Mouse (Mus musculus): ENCODE measurements around the gene Eri3.

Eri3 gene

GRCm38 (mm10) chr4:117577579-117577978 lies 27.4 kb downstream of the Eri3 start:
- DNase-seq (ENCODE audit: extremely low spot score, low spot score), result no peak

- DNase-seq (ENCODE audit: extremely low spot score, low spot score), result no peak
Measured at GRCm38 (mm10) chr4:117581626-117582025, 31.5 kb downstream of the Eri3 start.

- DNase-seq (ENCODE audit: extremely low spot score, low spot score), result no peak
Measured at GRCm38 (mm10) chr4:117585995-117586394, 35.8 kb downstream of the Eri3 start.

GRCm38 (mm10) chr4:117587447-117587846 lies 37.3 kb downstream of the Eri3 start:
- no peak for DNase-seq (ENCODE audit: extremely low spot score, low spot score)

GRCm38 (mm10) chr4:117589081-117589660 lies 39.0 kb downstream of the Eri3 start:
- no peak for DNase-seq (ENCODE audit: extremely low spot score, low spot score)

- no peak for DNase-seq (ENCODE audit: extremely low spot score, low spot score)
Measured at GRCm38 (mm10) chr4:117590781-117591180, 40.6 kb downstream of the Eri3 start.

- DNase-seq (ENCODE audit: extremely low spot score, low spot score), result no peak
Measured at GRCm38 (mm10) chr4:117592206-117592605, 42.0 kb downstream of the Eri3 start.

GRCm38 (mm10) chr4:117595293-117595692 lies 45.1 kb downstream of the Eri3 start:
- DNase-seq (ENCODE audit: extremely low spot score, low spot score), result no peak

GRCm38 (mm10) chr4:117599986-117600565 lies 49.9 kb downstream of the Eri3 start:
- no peak for DNase-seq (ENCODE audit: extremely low spot score, low spot score)

GRCm38 (mm10) chr4:117601338-117601776 lies 51.2 kb downstream of the Eri3 start:
- DNase-seq (ENCODE audit: extremely low spot score, low spot score), result no peak

- DNase-seq (ENCODE audit: extremely low spot score, low spot score), result no peak
Measured at GRCm38 (mm10) chr4:117605099-117605953, 55.2 kb downstream of the Eri3 start.

- no peak for DNase-seq (ENCODE audit: extremely low spot score, low spot score)
Measured at GRCm38 (mm10) chr4:117605954-117606227, 55.7 kb downstream of the Eri3 start.

GRCm38 (mm10) chr4:117606831-117607610 lies 56.9 kb downstream of the Eri3 start:
- no peak for DNase-seq (ENCODE audit: extremely low spot score, low spot score)

- DNase-seq (ENCODE audit: extremely low spot score, low spot score), result no peak
Measured at GRCm38 (mm10) chr4:117608265-117608664, 58.1 kb downstream of the Eri3 start.

GRCm38 (mm10) chr4:117609371-117610039 lies 59.3 kb downstream of the Eri3 start:
- no peak for DNase-seq (ENCODE audit: extremely low spot score, low spot score)

- DNase-seq (ENCODE audit: extremely low spot score, low spot score), result no peak
Measured at GRCm38 (mm10) chr4:117611385-117611784, 61.2 kb downstream of the Eri3 start.

- DNase-seq (ENCODE audit: extremely low spot score, low spot score), result no peak
Measured at GRCm38 (mm10) chr4:117611814-117612213, 61.6 kb downstream of the Eri3 start.

GRCm38 (mm10) chr4:117612713-117613112 lies 62.5 kb downstream of the Eri3 start:
- no peak for DNase-seq (ENCODE audit: extremely low spot score, low spot score)

- no peak for DNase-seq (ENCODE audit: extremely low spot score, low spot score)
Measured at GRCm38 (mm10) chr4:117613153-117613773, 63.1 kb downstream of the Eri3 start.

- DNase-seq (ENCODE audit: extremely low spot score, low spot score), result no peak
Measured at GRCm38 (mm10) chr4:117616600-117616999, 66.4 kb downstream of the Eri3 start.

GRCm38 (mm10) chr4:117622270-117622669 lies 72.1 kb downstream of the Eri3 start:
- DNase-seq (ENCODE audit: extremely low spot score, low spot score), result no peak
